Mouse (Mus musculus) heart, embryonic 16.5 days (tissue): ENCODE results near the gene Mapk9. TPM values are rescaled to one million over a fixed set of nuclear protein-coding genes. Genes with fewer than 3 reads are reported as not detected.

Experiments
- ATAC-seq: fragments of 200-750 bp; cut with Nextera tagmentation; replicated peaks from 2 replicates; pipeline ENCODE4 v1.8.0; 2017; ENCODE audit warnings: moderate number of reproducible peaks; ENCODE audit not compliant: insufficient read depth, low FRiP score; ENCODE audit errors: extremely low read depth
- H3K27ac ChIP-seq: fragments of 300-500 bp; sonication (generic); 2 replicates; pipeline ENCODE4 v1.5.1; 2014; ENCODE audit warnings: mild to moderate bottlenecking, low read length, control low read depth, moderate library complexity
- H3K27me3 ChIP-seq: fragments of 300-500 bp; sonication (generic); 2 replicates; pipeline ENCODE4 v1.6.1; 2014; ENCODE audit warnings: low read length, mixed read lengths; ENCODE audit not compliant: control insufficient read depth, insufficient read depth
- H3K36me3 ChIP-seq: fragments of 300-500 bp; sonication (generic); 2 replicates; pipeline ENCODE4 v1.6.1; 2014; ENCODE audit not compliant: control insufficient read depth, insufficient read depth
- H3K4me1 ChIP-seq: fragments of 300-500 bp; sonication (generic); 2 replicates; pipeline ENCODE4 v1.6.1; 2014; ENCODE audit warnings: low read length, mixed read lengths; ENCODE audit not compliant: control insufficient read depth, insufficient read depth
- H3K4me2 ChIP-seq: fragments of 300-500 bp; sonication (generic); 2 replicates; pipeline ENCODE4 v1.6.1; 2014; ENCODE audit warnings: low read depth, mild to moderate bottlenecking, control low read depth, low read length
- H3K4me3 ChIP-seq: fragments of 300-500 bp; sonication (generic); 2 replicates; pipeline ENCODE4 v1.5.1; 2014; ENCODE audit warnings: mild to moderate bottlenecking, control low read depth, low read length
- H3K9ac ChIP-seq: fragments of 300-500 bp; sonication (generic); 2 replicates; pipeline ENCODE4 v1.6.1; 2014; ENCODE audit warnings: low read length, control low read depth
- H3K9me3 ChIP-seq: fragments of 300-500 bp; sonication (generic); replicated peaks from 2 replicates; pipeline ENCODE4 v1.6.1; 2016; ENCODE audit warnings: low read length; ENCODE audit not compliant: control insufficient read depth
- WGBS: fragments of 180-500 bp; shearing (Covaris S2); extraction: QIAGEN DNeasy Blood & Tissue Kit; methylation state at CpG from one replicate; pipeline ENCODE4 v1.1.7; 2014; 5-methylcytosine and 5-hydroxymethylcytosine counted together
- polyA plus RNA-seq: library from polyadenylated mRNA; unstranded; fragments of >200 nt; fragmentation: Nextera tagmentation; extraction: Ambion mirVana; gene quantifications from 2 replicates; pipeline ENCODE4 v1.2.1, GENCODE M21; 2015

The Mapk9 gene
- polyA plus RNA-seq, 1 experiment from 2014 or later = 36.5 TPM

- H3K36me3 ChIP-seq = peaks cover 30% of the 10 kb centered on the region
- ATAC-seq = no peak
- no peak overlapping the region for H3K4me3 ChIP-seq
Measured at GRCm38 (mm10) chr11:49869762-49870161, 23.2 kb downstream of the Mapk9 start.

GRCm38 (mm10) chr11:49871914-49872313 is 25.4 kb downstream of the Mapk9 start:
- ATAC-seq = no peak

More at GRCm38 (mm10) chr11:49869762-49870161, 23.2 kb downstream of the Mapk9 start:
- no peak overlapping the region for H3K4me2 ChIP-seq
- no peaks in the 10 kb centered on the region for H3K4me1 ChIP-seq
- no peak overlapping the region for H3K27ac ChIP-seq
- H3K9me3 ChIP-seq = no peaks in the 10 kb centered on the region
- H3K9ac ChIP-seq = no peak overlapping the region
- H3K27me3 ChIP-seq = no peaks in the 10 kb centered on the region

GRCm38 (mm10) chr11:49872779-49873178 is 26.2 kb downstream of the Mapk9 start:
- 88% methylated on average over 6 of the region's 6 CpGs for WGBS
- ATAC-seq = no peak

More at GRCm38 (mm10) chr11:49871914-49872313, 25.4 kb downstream of the Mapk9 start:
- Histone ChIP-seq H3K4me3 (no peak overlapping the region), H3K4me1 (peaks cover 8% of the 10 kb centered on the region), H3K36me3 (peaks cover 31% of the 10 kb centered on the region), H3K27ac (no peak overlapping the region), H3K27me3 (no peaks in the 10 kb centered on the region), H3K4me2 (no peak overlapping the region), H3K9me3 (no peaks in the 10 kb centered on the region), H3K9ac (no peak overlapping the region)
- 45% methylated on average over 6 of the region's 6 CpGs for WGBS

GRCm38 (mm10) chr11:49876948-49877817 is 30.6 kb downstream of the Mapk9 start:
- Histone ChIP-seq H3K27ac (peak overlapping the region; percentile 78), H3K4me1 (peaks cover 23% of the 10 kb centered on the region), H3K4me3 (no peak overlapping the region), H3K9ac (no peak overlapping the region), H3K4me2 (no peak overlapping the region), H3K27me3 (no peaks in the 10 kb centered on the region), H3K36me3 (peaks cover 23% of the 10 kb centered on the region), H3K9me3 (no peaks in the 10 kb centered on the region)
- 64% methylated on average over 8 of the region's 8 CpGs for WGBS
- ATAC-seq = peak; percentile 92

More at GRCm38 (mm10) chr11:49872779-49873178, 26.2 kb downstream of the Mapk9 start:
- H3K4me1 ChIP-seq = peaks cover 16% of the 10 kb centered on the region
- H3K4me3 ChIP-seq = no peak overlapping the region
- H3K4me2 ChIP-seq = no peak overlapping the region
- no peak overlapping the region for H3K27ac ChIP-seq
- H3K9ac ChIP-seq = no peak overlapping the region
- H3K36me3 ChIP-seq = peaks cover 24% of the 10 kb centered on the region
- no peaks in the 10 kb centered on the region for H3K9me3 ChIP-seq
- H3K27me3 ChIP-seq = no peaks in the 10 kb centered on the region

- H3K4me1 ChIP-seq = peaks cover 23% of the 10 kb centered on the region
- no peak for ATAC-seq
- H3K27me3 ChIP-seq = no peaks in the 10 kb centered on the region
- WGBS = 74% methylated on average over 3 of the region's 3 CpGs
- no peak overlapping the region for H3K9ac ChIP-seq
- H3K9me3 ChIP-seq = no peaks in the 10 kb centered on the region
- H3K4me3 ChIP-seq = no peak overlapping the region
- H3K36me3 ChIP-seq = peaks cover 17% of the 10 kb centered on the region
- H3K4me2 ChIP-seq = no peak overlapping the region
- no peak overlapping the region for H3K27ac ChIP-seq
Measured at GRCm38 (mm10) chr11:49879950-49880642, 33.5 kb downstream of the Mapk9 start.

- H3K27me3 ChIP-seq = no peaks in the 10 kb centered on the region
- peaks cover 20% of the 10 kb centered on the region for H3K36me3 ChIP-seq
- no peak overlapping the region for H3K27ac ChIP-seq
- ATAC-seq = no peak
- WGBS = 92% methylated on average over 3 of the region's 3 CpGs
- peaks cover 2% of the 10 kb centered on the region for H3K4me1 ChIP-seq
- H3K9me3 ChIP-seq = no peaks in the 10 kb centered on the region
- H3K9ac ChIP-seq = no peak overlapping the region
- H3K4me3 ChIP-seq = no peak overlapping the region
- H3K4me2 ChIP-seq = no peak overlapping the region
Measured at GRCm38 (mm10) chr11:49883394-49883793, 36.8 kb downstream of the Mapk9 start.

GRCm38 (mm10) chr11:49888469-49888868 is 41.9 kb downstream of the Mapk9 start:
- WGBS = 78% methylated on average over 5 of the region's 5 CpGs
- Histone ChIP-seq H3K27ac (no peak overlapping the region), H3K27me3 (no peaks in the 10 kb centered on the region), H3K4me3 (no peak overlapping the region), H3K4me2 (no peak overlapping the region), H3K9me3 (no peaks in the 10 kb centered on the region), H3K4me1 (no peaks in the 10 kb centered on the region), H3K36me3 (peaks cover 7% of the 10 kb centered on the region; the same call in 1 of the 2 replicates), H3K9ac (no peak overlapping the region)
- no peak for ATAC-seq

- Histone ChIP-seq H3K27ac (no peak overlapping the region), H3K9me3 (no peaks in the 10 kb centered on the region), H3K4me2 (no peak overlapping the region), H3K4me3 (no peak overlapping the region), H3K27me3 (no peaks in the 10 kb centered on the region), H3K4me1 (no peaks in the 10 kb centered on the region), H3K9ac (no peak overlapping the region), H3K36me3 (0 out of 2 replicates have a peak, but pooled peaks cover 2% of the 10 kb centered on the region)
- no peak for ATAC-seq
- 85% methylated on average over 5 of the region's 5 CpGs for WGBS
Measured at GRCm38 (mm10) chr11:49891993-49892392, 45.4 kb downstream of the Mapk9 start.

GRCm38 (mm10) chr11:49893806-49894205 is 47.3 kb downstream of the Mapk9 start:
- H3K36me3 ChIP-seq = no peaks in the 10 kb centered on the region
- no peak for ATAC-seq
- H3K9me3 ChIP-seq = 0 out of 2 replicates have a peak, but pooled peaks cover 4% of the 10 kb centered on the region
- no peak overlapping the region for H3K27ac ChIP-seq
- 55% methylated on average over 11 of the region's 11 CpGs for WGBS
- H3K9ac ChIP-seq = no peak overlapping the region
- H3K27me3 ChIP-seq = 0 out of 2 replicates have a peak, but pooled peaks cover under 1% of the 10 kb centered on the region
- no peak overlapping the region for H3K4me3 ChIP-seq
- H3K4me1 ChIP-seq = no peaks in the 10 kb centered on the region
- H3K4me2 ChIP-seq = no peak overlapping the region
